In the genomic region with DNA sequence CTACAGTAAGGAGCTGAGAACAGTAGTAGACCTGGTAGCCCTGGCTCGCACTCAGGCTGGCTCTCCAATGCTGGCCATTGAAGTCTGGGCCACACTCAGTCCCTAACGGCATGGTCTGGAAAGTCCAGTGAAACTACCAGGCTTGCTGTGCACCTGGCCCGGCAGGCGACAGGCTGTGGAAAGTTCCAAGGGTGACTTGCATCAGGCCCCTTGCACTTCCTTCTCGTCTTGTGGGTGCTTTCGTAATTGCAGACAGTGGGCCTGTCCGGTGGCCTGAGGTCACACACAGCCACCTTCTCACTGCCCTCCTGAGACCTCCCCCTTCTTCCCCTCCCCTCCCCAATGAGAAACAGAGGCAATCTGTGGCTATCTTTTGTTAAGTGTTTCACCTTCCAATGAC, we compare ENCODE assay signal across 8 mouse cellular contexts. TPM values are rescaled to one million over a fixed set of nuclear protein-coding genes. Genes with fewer than 3 reads are reported as not detected.
DNase-seq lines count a peak whose midpoint lies in the region; ATAC-seq lines count a peak whose summit lies in the region.

No protein-coding gene starts in this region.

- H3K9me3 ChIP-seq in limb, embryonic 15.5 days, result no peaks in the 10 kb centered on the region
- no peaks in the 10 kb centered on the region for H3K9me3 ChIP-seq in midbrain, embryonic 15.5 days

- peaks cover 41% of the 10 kb centered on the region for H3K4me1 ChIP-seq in limb, embryonic 15.5 days
- H3K4me1 ChIP-seq in midbrain, embryonic 15.5 days, result 0 out of 2 replicates have a peak, but pooled peaks cover 3% of the 10 kb centered on the region

- peak; percentile 60 for DNase-seq in layer of hippocampus, adult 11-12 months (ENCODE audit: low spot score)
- DNase-seq in layer of hippocampus, postnatal 14 days (ENCODE audit: low spot score in 2 of 2), result no peak
- peak; percentile 43 to 51 for DNase-seq in heart, postnatal 10 days
- DNase-seq in naive thymus-derived CD4-positive, alpha-beta T cell, adult 2 months (ENCODE audit: low read depth), result peak; percentile 62
- no peak for DNase-seq in Muller cell, postnatal 12 days (ENCODE audit: inconsistent ontology term)

- no peak overlapping the region for H3K4me3 ChIP-seq in limb, embryonic 15.5 days
- H3K4me3 ChIP-seq in midbrain, embryonic 15.5 days, result no peak overlapping the region

- peaks cover 22% of the 10 kb centered on the region for H3K36me3 ChIP-seq in limb, embryonic 15.5 days
- peaks cover 7% of the 10 kb centered on the region for H3K36me3 ChIP-seq in midbrain, embryonic 15.5 days (replicated peaks)

- H3K27ac ChIP-seq in limb, embryonic 15.5 days, result peak overlapping the region; percentile 38; the same call in 1 of the 2 replicates
- no peak overlapping the region for H3K27ac ChIP-seq in midbrain, embryonic 15.5 days

- no peak overlapping the region for H3K9ac ChIP-seq in limb, embryonic 15.5 days
- H3K9ac ChIP-seq in midbrain, embryonic 15.5 days, result no peak overlapping the region

- no peak overlapping the region for H3K4me2 ChIP-seq in limb, embryonic 15.5 days
- H3K4me2 ChIP-seq in midbrain, embryonic 15.5 days, result no peak overlapping the region

- no peaks in the 10 kb centered on the region for H3K27me3 ChIP-seq in limb, embryonic 15.5 days
- no peaks in the 10 kb centered on the region for H3K27me3 ChIP-seq in midbrain, embryonic 15.5 days (replicated peaks)

- no peak for ATAC-seq in limb, embryonic 15.5 days (ENCODE audit: insufficient number of reproducible peaks, low FRiP score, low TSS enrichment, low read depth)
- no peak for ATAC-seq in frontal cortex, adult (ENCODE audit: low TSS enrichment)
- ATAC-seq in midbrain, embryonic 15.5 days (replicated peaks), result no peak

- intact Hi-C loops in heart, postnatal 10 days (cut with DNase I), result loop anchor here (5.0 kb wide), 1 partner anchor 110 kb away; no protein-coding TSS in a partner anchor

- WGBS in limb, embryonic 15.5 days, result 22% methylated on average over 7 of the region's 7 CpGs
- 71% methylated on average over 7 of the region's 7 CpGs for WGBS in midbrain, embryonic 15.5 days

RNA-seq across cellular contexts. Expression of a gene that starts 3.1 kb away (rescaled TPM):
- 1 to 10 TPM; 8.2 to 9.1 TPM for total RNA-seq in layer of hippocampus, postnatal 14 days (2021)
- 1 to 10 TPM; 2.9 to 4.6 TPM for total RNA-seq in heart, postnatal 10 days (2021)
- 12.3 and 13.1 TPM in 2 replicates for polyA plus RNA-seq in limb, embryonic 15.5 days (2015; fragmentation: Nextera tagmentation; extraction: Ambion mirVana)
- polyA plus RNA-seq in midbrain, embryonic 15.5 days (2015; fragmentation: Nextera tagmentation; extraction: Ambion mirVana), result 3.3 and 3.4 TPM in 2 replicates

RNA-seq across cellular contexts. Expression of a gene that starts 48.7 kb away (rescaled TPM):
- total RNA-seq in layer of hippocampus, postnatal 14 days (2021), result 10 to 100 TPM; 13.1 to 17.9 TPM
- 1 to 10 TPM; 7.4 to 7.7 TPM for total RNA-seq in heart, postnatal 10 days (2021)
- polyA plus RNA-seq in limb, embryonic 15.5 days (2015; fragmentation: Nextera tagmentation; extraction: Ambion mirVana), result 7.6 and 8.4 TPM in 2 replicates
- 16.3 and 17.9 TPM in 2 replicates for polyA plus RNA-seq in midbrain, embryonic 15.5 days (2015; fragmentation: Nextera tagmentation; extraction: Ambion mirVana)

RNA-seq across cellular contexts. Expression of a gene that starts 56.0 kb away (rescaled TPM):
- total RNA-seq in layer of hippocampus, postnatal 14 days (2021), result 10 to 100 TPM; 14.8 to 17.5 TPM
- 10 to 100 TPM; 25.3 to 29.2 TPM for total RNA-seq in heart, postnatal 10 days (2021)
- 27.4 and 30.3 TPM in 2 replicates for polyA plus RNA-seq in limb, embryonic 15.5 days (2015; fragmentation: Nextera tagmentation; extraction: Ambion mirVana)
- polyA plus RNA-seq in midbrain, embryonic 15.5 days (2015; fragmentation: Nextera tagmentation; extraction: Ambion mirVana), result 19.8 and 24.0 TPM in 2 replicates

Comparison
In these comparisons a context has a peak if more than half of its experiments do, and no peak if none do; other contexts are left out.
1. DNase-seq: peak in layer of hippocampus, adult 11-12 months (single experiment), heart, postnatal 10 days (2 of 2) and naive thymus-derived CD4-positive, alpha-beta T cell, adult 2 months (single experiment); none in layer of hippocampus, postnatal 14 days (0 of 2) and Muller cell, postnatal 12 days (single experiment).